Mouse (Mus musculus) hindlimb bud, embryonic 11.5 days (tissue): ENCODE data around the gene Rer1.

Source experiments
- DNase-seq: peaks from one replicate; pipeline ENCODE4 v3.0.0-alpha.2; 2012; ENCODE audit warnings: low read depth, low spot score; ENCODE audit errors: extremely low spot score

The Rer1 gene

GRCm38 (mm10) chr4:155033115-155033514, 53.1 kb downstream of the Rer1 start:
- no peak for DNase-seq

- DNase-seq, result no peak
These were observed 61.8 kb downstream of the Rer1 start for GRCm38 (mm10) chr4:155024170-155025010.
